Mouse (Mus musculus): Measurements from ENCODE around the gene Lalba. TPM values are rescaled to one million over a fixed set of nuclear protein-coding genes. Genes with fewer than 3 reads are reported as not detected.
"Not testable (repeated sequence)": the region's sequence is repeated elsewhere in the genome, so short reads cannot be mapped to it uniquely, and the experiment has no call there.

Gene Lalba
- polyA plus RNA-seq (2015; fragmentation: Nextera tagmentation; extraction: Ambion mirVana), result 0.18 TPM in 1 of 2 replicates, not detected in the other

DNA sequence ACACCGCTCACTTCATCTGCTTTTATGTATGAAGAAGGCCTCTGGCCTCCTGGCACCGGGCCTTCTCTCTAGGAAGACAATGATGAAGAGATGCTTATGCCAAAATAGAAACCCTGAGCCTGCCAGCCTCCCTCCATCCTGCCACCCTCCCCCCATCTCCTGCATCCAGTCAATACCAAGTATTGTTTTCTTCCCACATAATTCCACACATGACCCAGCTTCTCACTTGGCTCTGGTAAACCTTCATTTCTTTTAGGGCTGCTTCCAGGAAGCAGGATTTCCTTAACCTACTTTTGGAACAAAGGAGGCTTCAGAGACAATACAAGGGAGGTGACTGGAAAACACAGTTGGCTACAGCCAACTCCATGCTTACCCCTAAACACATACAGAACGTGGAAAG lies at the start of gene Lalba:
TSS of gene Lalba (minus strand) at position 21 of the 400 bp plus-strand sequence.
- no peak for DNase-seq (ENCODE audit: low spot score)

DNA sequence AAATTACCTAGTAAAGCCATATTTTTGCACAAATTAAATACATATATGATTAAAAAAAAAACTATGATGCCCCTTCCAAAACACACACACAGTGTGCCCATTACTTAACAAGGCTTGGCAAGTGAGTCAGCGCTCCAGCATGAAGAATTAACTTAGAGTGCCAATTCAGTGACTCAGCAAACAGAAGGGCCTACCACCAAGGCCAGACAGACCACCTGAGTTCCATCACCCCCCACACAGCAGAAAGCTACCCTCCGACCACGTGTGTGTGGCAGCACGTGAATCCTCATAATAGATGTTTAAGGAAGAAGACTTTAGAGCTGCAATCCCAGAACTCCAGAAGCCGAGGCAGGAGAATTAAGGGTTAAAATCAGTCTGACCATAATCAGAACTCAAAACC lies 49.8 kb upstream of the Lalba start:
- no peak for DNase-seq (ENCODE audit: low spot score)

DNA sequence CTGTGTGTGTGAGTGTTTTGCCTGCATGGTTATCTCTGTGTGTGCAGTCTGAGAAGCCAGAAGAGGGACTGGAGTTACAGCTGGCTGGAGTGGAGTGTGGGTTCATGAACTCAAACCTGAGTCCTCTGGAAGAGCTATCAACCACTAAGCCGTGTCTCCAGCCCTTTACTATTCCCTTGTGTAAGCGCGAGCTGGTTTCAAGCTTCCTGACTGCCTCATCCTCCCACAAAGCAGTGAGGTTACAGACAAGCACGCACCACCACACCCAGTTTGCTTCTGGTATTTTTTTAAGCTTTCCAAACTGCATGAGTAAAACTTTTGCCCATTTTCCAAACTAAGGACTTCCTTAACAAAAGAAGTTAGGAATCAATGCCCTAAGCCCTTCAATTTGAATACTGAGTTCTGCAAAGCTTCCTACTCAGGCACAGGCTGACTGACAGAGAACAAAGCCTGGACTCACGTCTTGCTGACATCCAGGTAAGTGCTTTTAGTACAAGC lies 45.6 kb upstream of the Lalba start:
- DNase-seq (ENCODE audit: low spot score), result no peak

DNA sequence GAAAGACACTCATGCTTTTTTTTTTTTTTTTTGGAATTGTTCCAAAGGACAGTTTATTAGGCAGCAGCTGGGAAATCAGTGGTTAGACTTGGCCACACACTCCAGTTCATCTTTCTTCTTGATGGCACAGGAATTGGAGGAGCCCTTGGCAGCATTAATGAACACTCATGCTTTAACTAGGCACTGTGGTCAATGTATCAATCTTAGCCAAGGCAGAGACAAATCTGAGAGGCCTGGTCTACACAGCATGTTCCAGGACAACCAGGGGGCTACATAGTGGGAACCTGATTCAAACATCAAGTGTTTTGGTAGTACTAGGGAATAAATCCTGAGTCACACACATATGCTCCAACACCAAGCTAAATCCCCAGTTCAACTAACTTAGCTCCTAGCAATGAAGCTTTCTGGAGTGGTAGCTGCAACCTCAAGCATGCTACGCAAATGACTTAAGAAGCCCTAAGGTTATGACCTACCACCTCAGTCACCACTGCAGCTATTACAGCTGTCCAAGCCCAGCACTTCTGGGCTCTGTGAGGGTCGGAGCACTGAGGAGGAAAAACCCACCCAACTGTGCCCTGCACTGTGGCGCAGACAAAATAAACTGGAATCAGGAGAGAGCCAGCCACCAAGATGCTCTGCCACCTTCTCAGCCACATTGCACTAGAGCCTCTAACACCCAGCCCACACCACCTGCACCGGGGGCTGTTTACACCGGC lies 44.7 kb upstream of the Lalba start:
- no peak for DNase-seq (ENCODE audit: low spot score)

DNA sequence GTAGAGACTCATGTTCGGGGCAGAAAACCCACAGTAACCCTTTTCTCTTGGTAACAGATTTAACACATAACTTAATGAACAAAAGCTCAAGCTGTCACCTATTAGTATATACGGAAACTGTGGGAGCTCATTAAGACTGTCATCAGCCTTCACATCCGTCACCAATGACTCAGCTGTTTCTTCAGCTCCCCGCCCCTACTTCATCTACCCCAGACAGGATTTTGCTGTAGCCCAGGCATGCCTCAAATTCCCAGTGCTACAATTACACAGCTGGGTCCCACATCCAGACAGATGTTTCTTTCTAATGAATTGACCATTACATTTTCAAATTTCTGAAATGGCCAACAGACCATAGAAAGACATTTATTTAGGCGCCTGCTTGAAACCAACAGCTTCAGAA lies 43.5 kb upstream of the Lalba start:
- DNase-seq (ENCODE audit: low spot score), result no peak

DNA sequence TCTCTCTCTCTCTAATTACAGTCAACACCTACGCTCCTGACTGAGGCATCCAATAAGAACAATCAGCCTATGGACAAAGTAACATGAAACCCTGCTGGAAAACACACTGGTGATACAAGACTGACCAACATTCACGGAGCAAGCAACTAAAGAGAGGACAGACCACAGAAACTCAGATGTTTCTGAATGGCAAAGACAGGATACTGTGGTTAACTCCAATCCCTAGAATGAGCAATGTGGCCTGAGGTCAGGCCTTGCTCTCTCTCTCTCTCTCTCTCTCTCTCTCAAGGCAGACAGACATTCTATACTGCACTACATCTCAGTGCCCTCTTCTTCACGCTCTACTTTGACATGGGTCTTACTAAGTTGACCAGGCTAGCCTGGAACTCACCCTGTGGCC lies 38.7 kb upstream of the Lalba start:
- no peak for DNase-seq (ENCODE audit: low spot score)

DNA sequence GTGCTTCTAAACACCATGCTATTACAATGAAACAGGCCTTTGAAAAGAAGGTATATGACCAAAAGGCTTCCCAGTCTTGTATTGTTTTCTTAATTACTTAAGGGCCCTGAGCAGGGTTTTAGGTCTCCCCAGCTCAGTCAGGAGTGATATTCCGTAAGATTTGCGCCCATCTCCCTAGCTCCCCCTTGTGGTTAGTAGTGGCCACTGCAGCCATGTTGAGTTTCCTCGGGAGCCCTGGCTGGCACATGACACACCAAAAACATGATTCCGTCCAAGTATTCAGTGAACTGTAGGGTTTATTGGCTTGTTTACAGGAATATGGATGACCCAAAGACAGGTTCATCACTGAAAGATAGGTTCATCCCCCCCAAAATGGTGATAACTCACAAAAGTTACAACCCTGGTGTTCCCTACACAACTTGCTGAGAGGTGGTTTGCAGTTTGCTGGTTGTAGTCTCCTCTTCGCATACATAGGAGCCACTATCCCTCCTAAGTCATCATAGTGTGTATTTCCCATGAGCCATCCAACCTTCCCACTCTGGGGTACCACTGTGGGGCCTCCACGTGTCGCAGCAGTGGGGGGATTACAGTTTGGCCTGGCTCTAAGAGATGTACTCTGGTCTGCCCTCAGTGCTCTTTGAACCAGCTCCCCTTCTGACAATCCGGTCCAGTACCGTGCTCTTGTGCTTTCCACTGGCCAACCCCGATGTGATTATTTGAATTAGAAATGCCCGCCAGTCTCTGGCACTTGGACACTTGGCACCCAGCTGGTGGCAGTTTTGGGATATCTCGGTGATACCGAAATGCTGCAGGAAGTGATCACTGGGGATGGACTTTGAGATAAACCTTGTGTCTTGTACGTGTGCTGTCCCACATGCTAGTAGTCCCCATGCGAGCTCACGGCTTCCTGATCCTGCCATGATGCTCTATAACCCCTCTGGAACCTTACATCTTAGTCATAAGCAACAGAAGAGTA lies 35.1 kb upstream of the Lalba start:
- peak; percentile 58 for DNase-seq (ENCODE audit: low spot score)

DNA sequence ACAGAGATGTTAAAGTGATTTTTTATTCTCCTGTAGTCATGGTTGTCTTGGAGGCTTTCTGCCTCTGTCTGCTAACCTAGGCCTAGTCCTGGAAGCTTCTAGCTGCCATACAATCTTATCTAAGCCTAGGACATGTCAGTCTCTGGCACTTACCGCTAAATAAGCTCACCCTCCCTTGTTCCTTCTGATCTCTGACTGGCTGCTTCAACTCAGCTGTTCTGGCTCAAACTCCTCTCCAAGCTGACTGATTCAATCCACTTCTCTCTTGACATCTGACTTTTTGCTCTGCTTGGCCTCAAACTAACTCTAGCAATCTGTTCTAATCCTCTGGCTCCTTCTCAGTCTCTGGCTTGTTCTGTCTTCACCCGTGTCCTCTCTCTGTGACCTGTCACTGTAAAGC lies 32.3 kb upstream of the Lalba start:
- DNase-seq (ENCODE audit: low spot score), result not testable (repeated sequence)

DNA sequence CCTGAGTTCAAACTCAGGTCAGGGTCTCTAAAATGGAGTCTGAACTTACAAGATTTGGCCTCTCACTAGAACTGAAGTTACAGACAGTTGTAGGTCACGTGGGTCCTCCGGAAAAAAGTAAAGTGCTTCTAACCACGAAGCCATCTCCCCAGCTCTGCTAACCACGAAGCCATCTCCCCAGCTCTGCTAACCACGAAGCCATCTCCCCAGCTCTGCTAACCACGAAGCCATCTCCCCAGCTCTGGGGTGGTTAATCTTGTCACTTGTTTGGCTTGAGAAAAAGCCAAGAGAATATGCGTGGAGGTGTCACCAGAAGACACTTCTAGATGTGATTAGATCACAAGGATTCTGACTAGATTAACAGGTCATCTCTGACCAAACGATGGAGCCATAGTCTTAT lies 31.6 kb upstream of the Lalba start:
- peak; percentile 68 for DNase-seq (ENCODE audit: low spot score)

DNA sequence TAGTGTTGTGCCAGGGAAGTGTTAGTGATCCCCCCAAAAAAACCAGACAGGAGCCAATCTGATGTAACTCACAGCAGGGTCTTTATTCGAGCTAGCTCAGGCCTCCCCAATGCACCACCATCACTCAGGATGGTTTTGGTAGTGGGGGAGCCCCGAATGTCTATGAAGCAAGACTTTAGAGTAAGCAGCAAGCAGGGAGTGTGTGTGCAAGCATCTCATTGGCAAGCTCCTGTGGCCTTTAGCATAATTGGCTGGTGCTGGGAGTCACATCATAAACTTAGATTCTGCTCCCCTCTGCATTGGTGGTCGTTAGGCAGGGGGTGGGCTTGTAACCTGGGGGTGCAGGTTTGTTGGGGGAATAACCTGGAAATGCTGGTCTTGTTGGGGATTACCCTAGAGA lies 31.2 kb upstream of the Lalba start:
- peak; percentile 16 for DNase-seq (ENCODE audit: low spot score)

DNA sequence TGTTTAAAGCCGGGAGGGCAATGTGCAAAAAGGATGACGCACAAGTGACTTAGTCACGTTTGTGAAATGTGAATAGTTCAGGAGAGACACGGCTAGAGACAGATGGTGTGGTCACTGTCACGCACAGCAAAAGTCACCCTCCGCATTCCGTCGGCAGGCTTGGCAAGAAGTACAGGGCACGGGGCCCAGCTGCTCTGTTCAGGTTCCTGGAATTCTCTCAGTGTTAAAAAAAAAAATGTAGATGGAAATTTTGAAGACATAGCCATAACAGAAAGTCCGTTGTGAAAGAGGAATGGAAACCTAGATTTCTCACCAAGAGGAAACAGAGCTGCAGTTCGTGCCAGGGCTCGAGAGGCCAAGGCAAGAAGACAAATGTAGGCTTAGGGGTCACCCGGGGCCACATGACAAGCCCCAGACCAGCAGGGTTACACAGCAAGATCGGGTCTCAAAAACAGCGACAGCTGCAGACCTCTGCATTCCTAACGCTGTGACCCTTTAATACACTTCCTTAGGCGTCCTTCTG lies 30.3 kb upstream of the Lalba start:
- DNase-seq (ENCODE audit: low spot score), result no peak

DNA sequence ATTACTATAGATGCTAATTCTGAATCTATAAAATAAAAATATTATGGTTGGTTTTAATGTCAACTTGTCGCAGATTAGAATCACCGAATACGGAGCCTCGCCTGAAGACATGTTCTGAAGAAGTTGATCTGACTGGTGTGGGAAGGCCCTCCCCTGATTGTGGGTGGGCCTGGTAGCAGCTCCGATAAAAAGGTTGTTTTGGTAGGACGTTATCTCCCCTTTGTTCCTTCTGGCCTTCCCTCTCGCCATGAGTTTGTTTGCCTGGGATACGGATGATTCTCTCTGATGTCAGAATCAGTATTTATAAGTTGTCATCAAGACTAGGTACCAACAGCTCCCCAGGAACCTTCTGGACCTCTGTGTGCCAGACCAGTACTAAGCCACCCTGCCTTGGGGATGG lies 29.7 kb upstream of the Lalba start:
- DNase-seq (ENCODE audit: low spot score), result no peak

DNA sequence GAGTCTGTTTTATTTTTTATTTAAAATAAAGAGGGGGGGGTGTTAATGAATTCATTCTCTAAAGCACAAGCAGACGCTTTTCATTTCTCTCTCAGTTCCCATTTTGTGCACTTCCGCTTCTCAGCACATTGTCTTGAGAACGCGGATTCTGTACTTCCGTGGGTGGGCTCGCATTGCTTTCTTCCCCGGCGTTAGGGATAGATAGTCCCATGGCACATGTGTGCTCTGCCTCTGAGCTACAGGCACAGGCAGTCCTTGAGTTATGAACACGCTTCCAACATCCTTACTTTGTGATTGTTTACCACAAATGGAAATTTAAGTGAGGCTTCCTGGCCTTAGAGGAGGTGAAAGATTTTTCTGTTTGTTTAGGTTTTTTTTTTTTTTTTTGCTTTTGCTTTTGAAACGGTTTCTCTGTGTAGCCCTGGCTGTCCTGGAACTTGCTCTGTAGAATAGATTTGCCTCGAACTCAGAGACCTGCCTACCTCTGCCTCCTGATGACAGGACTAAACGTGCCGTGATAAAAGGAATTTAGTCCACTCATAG lies 28.9 kb upstream of the Lalba start:
- peak; percentile 69 for DNase-seq (ENCODE audit: low spot score)

DNA sequence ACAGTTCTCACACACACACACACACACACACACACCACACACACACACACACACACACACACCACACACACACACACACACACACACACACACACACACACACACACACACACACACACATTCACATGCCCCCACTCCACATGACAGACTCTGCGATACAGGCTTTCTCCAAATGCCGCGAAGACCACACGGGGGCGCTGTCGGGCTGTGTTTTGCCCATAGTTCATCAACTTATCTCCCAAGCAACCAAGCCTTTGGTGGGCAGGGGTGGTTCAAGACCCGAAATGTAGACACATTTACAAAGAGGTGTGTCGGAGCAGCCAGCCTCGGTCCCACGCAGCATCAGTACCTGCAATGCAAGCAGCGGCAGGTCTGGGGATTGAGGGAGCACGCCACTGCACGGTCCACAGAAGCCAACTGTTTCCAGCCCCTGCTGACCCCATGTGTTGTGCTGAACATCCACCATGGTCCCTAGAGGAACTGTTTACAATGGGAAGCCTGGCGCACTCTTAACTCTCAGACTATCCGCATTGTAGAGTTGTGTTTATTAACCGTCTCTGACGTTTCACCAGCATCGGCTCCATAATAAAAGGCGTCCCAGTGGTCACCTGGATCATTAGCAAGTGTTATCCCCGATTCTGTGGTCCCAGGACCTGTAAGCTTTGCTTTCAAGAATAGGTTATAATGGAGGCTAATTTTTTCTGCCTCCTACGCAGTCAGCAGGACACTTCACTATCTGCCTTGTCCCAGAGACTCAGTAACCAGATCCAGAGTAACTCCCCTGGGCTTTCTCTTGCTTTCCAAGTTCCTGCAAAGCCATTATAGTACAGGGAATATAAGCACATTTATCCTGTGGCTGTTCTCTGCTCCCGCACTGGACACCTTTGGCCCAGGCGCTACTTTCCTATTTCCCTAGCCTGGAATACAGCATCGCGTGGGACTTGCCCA lies 28.2 kb upstream of the Lalba start:
- DNase-seq (ENCODE audit: low spot score), result peak; percentile 91

DNA sequence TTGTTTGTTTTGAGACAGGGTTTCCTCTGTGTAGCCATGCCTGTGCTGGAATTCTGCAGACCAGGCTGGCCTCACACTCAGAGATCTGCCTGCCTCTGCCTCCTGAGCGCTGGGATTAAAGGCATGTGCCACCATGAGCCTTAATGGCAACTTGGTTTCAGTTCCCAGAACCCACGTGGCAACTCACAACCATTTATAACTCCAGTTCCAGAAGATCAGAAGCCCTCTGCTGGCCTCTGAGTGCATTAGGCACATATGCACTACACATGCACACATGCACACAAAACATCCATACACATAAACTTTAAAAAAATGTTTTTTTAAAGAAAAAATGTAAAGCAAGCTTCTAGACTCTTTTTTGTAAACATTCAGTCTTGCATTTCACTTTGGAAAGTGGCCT lies 26.9 kb upstream of the Lalba start:
- no peak for DNase-seq (ENCODE audit: low spot score)

DNA sequence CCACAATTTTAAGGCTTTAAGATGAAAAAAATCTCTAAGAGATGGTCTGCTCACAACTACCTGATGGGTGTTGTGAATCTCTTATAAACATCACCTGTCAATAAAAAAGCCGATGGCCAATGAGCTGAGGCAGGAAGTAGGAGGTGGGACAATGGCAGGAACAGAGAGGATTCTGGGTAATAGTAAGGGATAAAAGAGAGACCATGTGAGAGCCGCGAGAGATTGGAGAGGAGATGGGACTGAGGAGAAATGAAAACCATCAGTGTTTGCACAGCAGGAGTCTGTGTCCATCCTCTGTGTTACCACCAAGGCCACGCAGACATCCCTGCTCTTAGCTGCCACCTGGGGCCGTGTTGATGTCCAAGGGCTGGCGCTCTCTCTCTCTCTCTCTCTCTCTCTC lies 24.8 kb upstream of the Lalba start:
- DNase-seq (ENCODE audit: low spot score), result no peak

DNA sequence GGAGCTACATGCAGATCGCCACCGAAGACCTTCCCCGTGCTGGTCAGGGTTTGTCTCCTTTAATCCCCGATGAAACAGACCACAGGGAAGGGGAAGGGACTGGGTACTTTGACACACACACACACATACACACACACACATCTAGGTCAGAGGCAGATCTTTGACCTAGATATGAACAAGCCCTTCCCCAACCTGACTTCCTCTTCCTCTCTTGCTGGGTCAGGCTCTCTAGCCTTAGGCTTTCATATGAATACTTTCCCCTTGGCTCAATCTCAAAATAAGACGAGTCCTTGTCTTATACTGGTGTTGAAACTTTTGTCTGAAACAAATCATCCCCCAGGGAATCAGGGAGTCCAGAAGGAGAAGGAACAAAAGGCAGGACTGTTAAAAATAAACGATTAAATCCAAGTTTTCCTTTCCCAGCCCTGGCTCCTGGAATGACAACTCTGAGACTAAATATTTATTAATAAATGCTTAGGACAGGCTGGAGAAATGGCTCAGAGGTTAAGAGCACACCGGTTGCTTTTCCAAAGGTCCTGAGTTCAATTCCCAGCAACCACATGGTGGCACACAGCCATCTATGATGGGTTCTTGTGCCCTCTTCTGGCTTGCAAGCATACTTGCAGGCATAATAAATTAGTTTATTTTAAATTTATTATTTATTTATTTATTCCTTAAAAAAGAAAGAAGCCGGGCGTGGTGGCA lies 23.9 kb upstream of the Lalba start:
- DNase-seq (ENCODE audit: low spot score), result peak; percentile 59

DNA sequence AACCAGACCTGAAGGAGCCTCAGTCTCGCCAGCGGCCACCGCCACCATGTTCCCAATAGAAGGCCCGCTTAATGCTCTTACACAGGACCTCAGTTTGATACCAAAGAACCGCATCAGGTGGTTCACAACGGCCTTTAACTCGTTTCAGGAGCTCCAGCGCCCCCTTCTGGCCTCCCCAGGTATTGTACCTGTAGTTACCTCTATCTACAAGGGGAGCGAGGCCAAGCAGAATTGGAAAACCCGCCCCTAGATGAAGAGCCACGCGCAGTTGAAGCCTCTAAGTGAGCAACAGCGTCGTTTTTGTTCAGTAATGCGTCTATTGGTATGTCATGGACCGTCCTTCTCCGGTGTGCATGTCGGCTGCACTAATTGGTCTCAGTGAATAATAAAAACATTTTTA lies 22.0 kb upstream of the Lalba start:
- DNase-seq (ENCODE audit: low spot score), result peak; percentile 83

DNA sequence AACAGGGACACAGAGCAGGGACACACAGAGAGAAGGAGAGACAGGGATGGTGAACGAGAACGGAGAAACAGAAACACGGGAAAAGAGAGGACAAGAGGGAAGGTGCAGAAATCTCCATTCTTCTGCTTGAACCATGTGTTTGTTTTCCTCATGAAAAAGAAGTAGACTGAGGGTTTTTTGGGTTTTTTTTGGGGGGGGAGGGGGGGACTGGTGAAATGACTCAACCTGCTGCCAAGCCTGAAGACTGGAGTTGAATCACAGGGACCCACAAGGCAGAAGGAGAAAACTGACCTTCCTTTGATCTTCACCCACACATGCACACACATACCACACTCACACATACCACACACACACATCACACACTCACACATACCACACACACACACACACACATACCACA lies 20.8 kb upstream of the Lalba start:
- no peak for DNase-seq (ENCODE audit: low spot score)

DNA sequence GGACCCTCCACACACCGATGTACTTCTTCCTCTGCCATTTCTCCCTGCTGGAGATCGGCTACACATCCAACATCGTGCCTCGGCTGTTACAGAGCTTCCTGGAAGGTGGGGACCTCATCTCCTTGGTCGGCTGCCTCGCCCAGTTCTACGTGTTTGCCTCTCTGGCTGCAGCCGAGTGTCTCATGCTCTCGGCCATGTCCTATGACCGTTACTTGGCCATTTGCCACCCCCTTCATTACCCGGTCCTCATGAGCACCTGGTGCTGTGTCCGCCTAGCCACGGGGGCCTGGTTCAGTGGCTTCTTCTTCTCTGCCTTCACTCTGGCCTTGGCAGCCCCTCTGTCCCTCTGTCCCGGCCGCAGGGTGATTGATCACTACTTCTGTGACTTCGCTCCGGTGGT lies 15.1 kb upstream of the Lalba start:
- DNase-seq (ENCODE audit: low spot score), result no peak
